In the genomic region with DNA sequence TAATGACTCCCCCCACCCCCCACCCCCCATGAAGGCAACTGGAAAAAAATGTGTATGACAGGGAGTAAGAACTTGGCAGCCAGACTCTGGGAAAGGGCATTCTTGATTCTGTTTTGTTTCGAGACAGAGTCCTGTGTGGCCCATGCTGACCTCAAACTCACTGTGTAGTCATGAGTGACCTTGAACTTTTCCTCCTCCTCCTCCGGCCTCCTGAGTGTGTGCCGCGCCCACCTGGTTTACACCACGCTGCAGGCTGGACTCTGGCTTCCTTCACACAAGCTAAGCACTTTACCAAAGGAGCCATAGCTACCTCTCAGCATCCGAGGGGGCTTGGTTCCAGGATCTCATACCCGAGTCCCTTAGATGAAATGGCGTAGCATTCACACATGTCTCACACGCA, we compare ENCODE assay signal across 28 mouse cellular contexts.
"Had no signal": no experiment of that assay in that cellular context is flagged by ENCODE, and none has a peak within 500 bp of the region (broad histone marks: within the 10 kb centered on the region; RNA-seq: fewer than 3 reads in every experiment).

No protein-coding gene starts in this region.

- DNase-seq: gastrocnemius, postnatal 10 days; gastrocnemius, postnatal 25 days; heart, adult 18-20 months; heart, postnatal 10 days; heart, postnatal 4 days; kidney, adult 11 months; kidney, adult 2 months; kidney, adult 9 months; kidney, postnatal 14 days; kidney, postnatal 36 days; layer of hippocampus, adult 9-11 months; layer of hippocampus, postnatal 36 days; left cerebral cortex, postnatal 4 days; lung, adult 18-20 months had no signal

- H3K4me2 ChIP-seq: heart, embryonic 12.5 days; hindbrain, embryonic 12.5 days; hindbrain, embryonic 14.5 days; intestine, embryonic 15.5 days; kidney, embryonic 15.5 days; limb, embryonic 13.5 days; limb, embryonic 15.5 days; liver, embryonic 12.5 days had no signal

- H3K36me3 ChIP-seq: heart, embryonic 10.5 days; heart, embryonic 12.5 days; hindbrain, embryonic 10.5 days; hindbrain, embryonic 12.5 days; intestine, embryonic 15.5 days; kidney, embryonic 15.5 days; limb, embryonic 13.5 days; limb, embryonic 15.5 days; liver, embryonic 12.5 days had no signal

- H3K9me3 ChIP-seq: limb, embryonic 15.5 days had no signal

- H3K4me3 ChIP-seq: heart, embryonic 10.5 days; heart, embryonic 12.5 days; hindbrain, embryonic 10.5 days; hindbrain, embryonic 12.5 days; intestine, embryonic 15.5 days; kidney, embryonic 15.5 days; limb, embryonic 13.5 days; limb, embryonic 15.5 days; liver, embryonic 12.5 days had no signal

- H3K27me3 ChIP-seq: hindbrain, embryonic 12.5 days; intestine, embryonic 15.5 days; kidney, embryonic 15.5 days; limb, embryonic 13.5 days; limb, embryonic 15.5 days; liver, embryonic 12.5 days had no signal

- H3K9ac ChIP-seq: heart, embryonic 12.5 days; hindbrain, embryonic 12.5 days; hindbrain, embryonic 14.5 days; intestine, embryonic 15.5 days; kidney, embryonic 15.5 days; limb, embryonic 13.5 days; limb, embryonic 15.5 days; liver, embryonic 12.5 days; liver, embryonic 14.5 days had no signal

- H3K27ac ChIP-seq: heart, embryonic 10.5 days; hindbrain, embryonic 10.5 days; hindbrain, embryonic 12.5 days; hindbrain, embryonic 14.5 days; kidney, embryonic 15.5 days; kidney, postnatal 0 days; limb, embryonic 13.5 days; limb, embryonic 15.5 days; liver, embryonic 12.5 days; liver, embryonic 14.5 days had no signal

- H3K4me1 ChIP-seq: heart, embryonic 12.5 days; liver, embryonic 12.5 days had no signal

- ATAC-seq: hindbrain, embryonic 16.5 days; inflammation-experienced regulatory T-cells, adult 6 months; liver, embryonic 12.5 days had no signal
